Mouse (Mus musculus): ENCODE data around the gene Gm17428. TPM values are rescaled to one million over a fixed set of nuclear protein-coding genes. Genes with fewer than 3 reads are reported as not detected.

Gm17428 gene
- total and polyA plus RNA-seq, 3 experiments: not detected

GRCm38 (mm10) chr14:55011116-55011515 is 34.4 kb downstream of the Gm17428 start:
- H3K27ac ChIP-seq (ENCODE audit: control insufficient read depth, low read depth, low read length): no peak overlapping the region
- H3K9ac ChIP-seq (ENCODE audit: control insufficient read depth, low read depth, low read length, poor library complexity, severe bottlenecking): no peak overlapping the region
- TF ChIP-seq JUND (IDR thresholded peaks at IDR 0.05; ENCODE audit: low read depth, low read length) (no peak), RAD21 (IDR thresholded peaks at IDR 0.05; ENCODE audit: low read depth, low read length) (peak; percentile 24), CTCF (IDR thresholded peaks at IDR 0.05 in 2 of 3, conservative IDR thresholded peaks at IDR 0.05 in 1 of 3; ENCODE audit: control insufficient read depth in 1 of 3, insufficient read depth in 1 of 3, low read depth in 2 of 3, low read length in 3 of 3, poor library complexity in 1 of 3, severe bottlenecking in 1 of 3) (peak; percentile 25 to 62 (median 42); a peak in 5 of 6 replicates)
- no peaks in the 10 kb centered on the region for H3K9me3 ChIP-seq (replicated peaks; ENCODE audit: insufficient read depth, low read length)
- H3K4me1 ChIP-seq (ENCODE audit: control insufficient read depth in 1 of 2, insufficient read depth in 2 of 2, low read length in 2 of 2): peaks cover 0 to 3% of the 10 kb centered on the region in 2 experiments; a peak in 2 of 4 replicates
- no peaks in the 10 kb centered on the region for H3K27me3 ChIP-seq (ENCODE audit: control insufficient read depth in 1 of 2, insufficient read depth in 2 of 2, low read length in 2 of 2)
- H3K79me2 ChIP-seq (ENCODE audit: control insufficient read depth, insufficient read depth, low read length, poor library complexity): peaks cover 6% of the 10 kb centered on the region; the same call in 1 of the 2 replicates
- no peak overlapping the region for H3K4me3 ChIP-seq (ENCODE audit: control insufficient read depth in 1 of 2, insufficient read depth in 1 of 2, low read depth in 2 of 2, low read length in 2 of 2)
- peak; percentile 59 for DNase-seq (ENCODE audit: low read depth, low spot score)
- H3K36me3 ChIP-seq (ENCODE audit: control insufficient read depth in 1 of 2, insufficient read depth in 2 of 2, low read length in 2 of 2): peaks cover 0 to 4% of the 10 kb centered on the region in 2 experiments; a peak in 2 of 4 replicates

GRCm38 (mm10) chr14:55014591-55014990 is 37.9 kb downstream of the Gm17428 start:
- peaks cover 12% of the 10 kb centered on the region for H3K79me2 ChIP-seq (ENCODE audit: control insufficient read depth, insufficient read depth, low read length, poor library complexity)
- peak overlapping the region; percentile 54 for H3K27ac ChIP-seq (ENCODE audit: control insufficient read depth, low read depth, low read length)
- H3K9ac ChIP-seq (ENCODE audit: control insufficient read depth, low read depth, low read length, poor library complexity, severe bottlenecking): peak overlapping the region; percentile 74
- peak; percentile 74 for DNase-seq (ENCODE audit: low read depth, low spot score)
- no peak for TF ChIP-seq TBP (IDR thresholded peaks at IDR 0.05; ENCODE audit: low read depth, low read length)
- TF ChIP-seq CHD1 (IDR thresholded peaks at IDR 0.05; ENCODE audit: low read depth, low read length): peak; percentile 83; the same call in 1 of the 2 replicates
- peak; percentile 69; the same call in 1 of the 2 replicates for TF ChIP-seq MAX (IDR thresholded peaks at IDR 0.05; ENCODE audit: low read length)
- TF ChIP-seq MXI1 (IDR thresholded peaks at IDR 0.05; ENCODE audit: low read depth, low read length): peak; percentile 51
- TF ChIP-seq TCF12 (IDR thresholded peaks at IDR 0.05; ENCODE audit: low read depth, low read length): peak; percentile 52; the same call in 1 of the 2 replicates
- TF ChIP-seq ZMIZ1 (IDR thresholded peaks at IDR 0.05; ENCODE audit: low read depth, low read length): no peak
- TF ChIP-seq RCOR1 (IDR thresholded peaks at IDR 0.05; ENCODE audit: low read depth, low read length): 0 out of 2 replicates have a peak, but pooled peaks have one; percentile 20
- no peaks in the 10 kb centered on the region for H3K27me3 ChIP-seq (ENCODE audit: control insufficient read depth in 1 of 2, insufficient read depth in 2 of 2, low read length in 2 of 2)
- peak overlapping the region; percentile 47 to 62 for H3K4me3 ChIP-seq (ENCODE audit: control insufficient read depth in 1 of 2, insufficient read depth in 1 of 2, low read depth in 2 of 2, low read length in 2 of 2)
- no peaks in the 10 kb centered on the region; a peak in 2 of 4 replicates for H3K4me1 ChIP-seq (ENCODE audit: control insufficient read depth in 1 of 2, insufficient read depth in 2 of 2, low read length in 2 of 2)
- peaks cover under 1 to 4% of the 10 kb centered on the region in 2 experiments; a peak in 3 of 4 replicates for H3K36me3 ChIP-seq (ENCODE audit: control insufficient read depth in 1 of 2, insufficient read depth in 2 of 2, low read length in 2 of 2)
- no peaks in the 10 kb centered on the region for H3K9me3 ChIP-seq (replicated peaks; ENCODE audit: insufficient read depth, low read length)

GRCm38 (mm10) chr14:55014991-55015766 is 38.4 kb downstream of the Gm17428 start, which contains the start of gene Ngdn:
Gene Ngdn, plus strand, starts transcription at chr14:55015454.
- Histone ChIP-seq H3K27ac (ENCODE audit: control insufficient read depth, low read depth, low read length) (peak within 1 kb of the TSS; percentile 69), H3K27me3 (ENCODE audit: control insufficient read depth in 1 of 2, insufficient read depth in 2 of 2, low read length in 2 of 2) (no peaks in the 10 kb centered on the region), H3K9me3 (replicated peaks; ENCODE audit: insufficient read depth, low read length) (no peaks in the 10 kb centered on the region), H3K4me3 (ENCODE audit: control insufficient read depth in 1 of 2, insufficient read depth in 1 of 2, low read depth in 2 of 2, low read length in 2 of 2) (peak within 1 kb of the TSS; percentile 65 to 81), H3K4me1 (ENCODE audit: control insufficient read depth in 1 of 2, insufficient read depth in 2 of 2, low read length in 2 of 2) (no peaks in the 10 kb centered on the region; a peak in 2 of 4 replicates), H3K36me3 (ENCODE audit: control insufficient read depth in 1 of 2, insufficient read depth in 2 of 2, low read length in 2 of 2) (peaks cover 4% of the 10 kb centered on the region in 2 experiments; a peak in 3 of 4 replicates), H3K9ac (ENCODE audit: control insufficient read depth, low read depth, low read length, poor library complexity, severe bottlenecking) (peak within 1 kb of the TSS; percentile 79), H3K79me2 (ENCODE audit: control insufficient read depth, insufficient read depth, low read length, poor library complexity) (peaks cover 12% of the 10 kb centered on the region)
- DNase-seq (ENCODE audit: low read depth, low spot score): peak; percentile 100
- TF ChIP-seq BHLHE40 (IDR thresholded peaks at IDR 0.05; ENCODE audit: borderline replicate concordance, low read depth, low read length) (no peak), NELFE (IDR thresholded peaks at IDR 0.05; ENCODE audit: low read depth, low read length) (peak; percentile 78), ZNF384 (IDR thresholded peaks at IDR 0.05; ENCODE audit: low read depth, low read length) (no peak), E2F4 (IDR thresholded peaks at IDR 0.05; ENCODE audit: borderline replicate concordance, low read depth, low read length) (no peak), MAFK (IDR thresholded peaks at IDR 0.05; ENCODE audit: borderline replicate concordance, low read depth, low read length) (no peak), MYC (IDR thresholded peaks at IDR 0.05; ENCODE audit: low read depth, low read length) (peak; percentile 82), MAX (IDR thresholded peaks at IDR 0.05; ENCODE audit: low read length) (no peak; the same call in 1 of the 2 replicates), TCF12 (IDR thresholded peaks at IDR 0.05; ENCODE audit: low read depth, low read length) (0 out of 2 replicates have a peak, but pooled peaks have one; percentile 24), TBP (IDR thresholded peaks at IDR 0.05; ENCODE audit: low read depth, low read length) (peak; percentile 34), ZMIZ1 (IDR thresholded peaks at IDR 0.05; ENCODE audit: low read depth, low read length) (no peak; the same call in 1 of the 2 replicates), UBTF (IDR thresholded peaks at IDR 0.05; ENCODE audit: borderline replicate concordance, insufficient read depth, low read depth, low read length) (no peak), TAL1 (IDR thresholded peaks at IDR 0.05; ENCODE audit: low read length) (no peak), ZC3H11A (IDR thresholded peaks at IDR 0.05; ENCODE audit: low read depth, low read length) (peak; percentile 39), GATA1 (IDR thresholded peaks at IDR 0.05; ENCODE audit: low read depth, low read length) (no peak), USF2 (IDR thresholded peaks at IDR 0.05; ENCODE audit: borderline replicate concordance in 1 of 2, insufficient read depth in 1 of 2, low read depth in 1 of 2, low read length in 2 of 2) (no peak), RAD21 (IDR thresholded peaks at IDR 0.05; ENCODE audit: low read depth, low read length) (peak; percentile 68), CHD2 (IDR thresholded peaks at IDR 0.05; ENCODE audit: low read length) (peak; percentile 94)

All from MEL (cell line).